Mouse (Mus musculus): ENCODE measurements around the gene Rad51b.

Gene Rad51b

DNA sequence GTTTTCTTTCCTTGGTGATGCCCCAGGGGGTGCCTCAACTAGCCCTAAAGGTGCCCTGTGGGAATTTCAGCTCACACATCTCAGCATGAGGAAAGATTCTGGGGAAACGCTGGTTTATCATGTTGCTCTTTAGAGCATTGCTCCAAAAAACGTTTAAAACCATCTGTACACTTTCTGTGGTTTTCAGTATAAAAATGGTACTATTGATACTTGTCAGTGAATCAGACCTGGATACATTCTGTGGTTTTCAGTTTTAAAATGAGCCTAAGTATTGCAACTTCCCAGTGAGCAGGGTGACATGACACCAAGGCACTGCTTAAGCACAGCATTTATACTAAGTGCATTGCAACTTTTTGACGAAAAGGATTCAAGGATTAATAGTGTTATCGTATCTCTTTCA lies 139.8 kb downstream of the Rad51b start:
- no peak for DNase-seq (ENCODE audit: low read depth, low spot score)

DNA sequence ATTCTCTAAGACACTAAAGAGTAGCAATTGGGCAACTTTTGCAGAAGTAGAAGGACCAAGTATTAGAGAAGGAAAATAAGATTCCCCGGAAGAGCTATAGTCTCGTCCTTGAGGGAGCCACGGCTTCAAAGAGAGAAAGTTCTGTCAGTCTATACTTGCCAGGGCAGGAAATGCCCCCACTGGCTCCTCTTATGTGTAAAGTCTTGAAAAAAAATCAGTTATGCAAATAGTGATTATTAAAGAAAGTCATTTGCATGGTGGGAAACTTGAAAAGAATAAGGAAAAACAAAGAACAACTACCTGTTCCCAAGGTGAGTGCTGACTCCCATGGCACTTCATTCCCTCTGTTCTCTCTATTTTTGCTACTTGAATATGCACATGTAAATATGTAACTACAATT lies 140.5 kb downstream of the Rad51b start:
- DNase-seq (ENCODE audit: low read depth, low spot score): no peak

DNA sequence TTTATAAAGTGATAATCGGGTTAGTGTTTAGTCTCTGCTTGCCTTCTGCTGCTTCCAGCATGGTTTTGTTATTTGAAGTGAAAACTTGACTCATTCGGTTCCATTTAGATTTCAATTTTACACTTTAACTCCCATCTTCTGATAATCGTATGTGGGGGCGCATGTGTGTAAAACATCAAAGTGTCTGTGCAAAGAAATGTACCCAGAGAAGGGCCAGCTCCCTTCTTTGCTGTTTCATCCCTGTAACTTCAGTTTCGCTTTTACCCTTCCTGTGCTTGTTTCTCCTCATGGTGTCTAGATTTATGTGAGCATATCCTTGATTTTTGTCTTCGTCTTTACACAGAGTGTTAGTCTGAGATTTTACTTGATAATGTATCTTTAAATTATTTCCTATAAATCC lies 142.9 kb downstream of the Rad51b start:
- DNase-seq (ENCODE audit: low read depth, low spot score): no peak

DNA sequence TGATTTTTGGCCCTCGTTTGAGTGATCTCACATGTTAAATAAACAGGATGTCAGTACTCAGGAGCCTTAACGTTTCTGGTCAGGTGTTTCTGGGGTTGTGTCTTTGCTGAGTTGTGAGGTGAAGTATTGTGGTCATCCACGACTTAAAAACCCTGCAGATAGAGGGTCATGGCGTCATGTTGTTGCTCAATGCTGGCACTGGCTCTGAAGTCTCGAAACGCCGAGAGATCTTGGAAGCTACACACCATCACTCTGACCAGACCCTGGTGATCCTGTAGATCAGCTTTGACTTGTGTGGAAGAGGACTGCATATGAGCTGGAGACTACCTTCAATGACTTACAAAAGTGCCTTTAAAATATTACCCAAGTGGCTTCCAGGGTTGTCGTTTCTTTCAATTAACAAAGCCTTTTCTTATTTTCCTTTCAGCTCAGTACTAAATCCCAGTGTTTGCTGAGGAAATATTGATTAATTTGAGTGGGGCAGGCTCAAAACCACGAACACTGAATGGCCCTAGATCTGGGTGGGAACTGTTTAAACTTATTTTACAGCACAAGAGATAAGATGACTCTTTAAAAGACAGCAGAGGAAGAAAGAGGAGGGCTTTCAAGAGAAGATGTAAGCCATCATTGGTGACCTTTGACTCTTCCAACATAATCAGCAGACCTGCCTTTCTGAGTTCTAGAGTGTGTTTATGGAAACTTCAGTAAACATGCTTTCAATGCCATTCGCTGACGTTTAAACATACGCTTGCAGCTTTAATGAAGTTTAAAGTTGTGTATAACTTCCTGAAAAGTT lies 144.3 kb downstream of the Rad51b start:
- no peak for DNase-seq (ENCODE audit: low read depth, low spot score)

DNA sequence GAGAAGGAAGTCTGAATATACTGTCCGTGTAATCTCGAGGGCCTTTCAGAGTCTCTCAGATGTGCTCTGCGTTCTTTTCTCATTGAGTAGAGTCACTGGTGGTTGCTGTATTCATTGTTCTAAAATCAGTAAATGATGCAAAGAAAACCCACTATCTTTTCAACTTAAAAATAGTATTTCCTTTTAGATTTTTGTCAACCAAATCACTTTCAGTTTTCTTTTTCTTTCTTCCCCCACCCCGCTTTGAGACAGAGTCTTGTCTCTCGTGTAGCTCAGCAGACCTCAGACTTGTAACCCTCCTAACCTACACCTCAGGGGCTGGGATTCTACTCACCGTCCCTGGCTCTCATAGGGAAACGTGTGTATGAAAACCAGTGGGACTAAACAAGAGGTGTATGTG lies 145.0 kb downstream of the Rad51b start:
- no peak for DNase-seq (ENCODE audit: low read depth, low spot score)

DNA sequence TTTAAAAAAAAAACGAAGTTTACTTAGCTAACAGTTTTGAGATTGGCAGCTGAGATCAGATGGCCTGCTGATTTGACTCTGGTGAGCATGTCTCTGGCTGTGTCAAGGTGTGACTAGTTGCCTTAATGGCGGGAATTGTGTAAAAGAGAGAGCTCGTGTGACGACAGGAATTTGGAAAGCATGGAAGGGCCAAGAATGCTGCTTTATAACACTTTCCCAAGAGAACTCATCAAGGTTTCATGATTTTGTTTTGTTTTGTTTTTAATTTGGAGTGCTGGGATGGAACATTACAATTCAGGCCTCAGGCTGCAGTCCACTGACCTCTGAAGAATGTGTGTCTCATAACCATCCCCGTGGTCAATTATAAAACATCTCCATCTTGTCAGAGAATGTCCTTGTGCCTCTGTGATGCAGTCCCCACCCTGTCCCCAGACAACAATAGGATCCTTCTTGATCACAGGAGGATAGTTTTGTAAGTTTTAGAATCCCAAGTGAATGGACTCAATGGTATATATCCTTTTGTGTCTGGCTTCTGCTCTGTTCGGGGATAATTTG lies 145.8 kb downstream of the Rad51b start:
- no peak for DNase-seq (ENCODE audit: low read depth, low spot score)

DNA sequence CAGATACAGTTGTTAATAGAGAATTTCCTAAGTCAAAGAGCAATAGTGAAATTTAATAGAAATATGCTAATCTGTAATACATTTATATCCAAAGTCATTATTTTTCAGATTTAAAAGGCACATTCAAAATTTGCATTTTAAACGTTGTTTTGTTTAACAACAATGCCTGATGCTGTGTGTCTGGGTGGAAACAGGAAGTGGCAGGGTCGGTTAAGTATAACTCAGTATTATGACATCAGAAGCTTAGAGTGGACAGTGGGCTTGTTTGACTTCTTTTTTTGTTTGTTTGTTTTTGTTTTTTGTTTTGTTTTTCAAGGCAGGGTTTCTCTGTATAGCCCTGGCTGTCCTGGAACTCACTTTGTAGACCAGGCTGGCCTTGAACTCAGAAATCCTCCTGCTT lies 147.6 kb downstream of the Rad51b start:
- no peak for DNase-seq (ENCODE audit: low read depth, low spot score)

DNA sequence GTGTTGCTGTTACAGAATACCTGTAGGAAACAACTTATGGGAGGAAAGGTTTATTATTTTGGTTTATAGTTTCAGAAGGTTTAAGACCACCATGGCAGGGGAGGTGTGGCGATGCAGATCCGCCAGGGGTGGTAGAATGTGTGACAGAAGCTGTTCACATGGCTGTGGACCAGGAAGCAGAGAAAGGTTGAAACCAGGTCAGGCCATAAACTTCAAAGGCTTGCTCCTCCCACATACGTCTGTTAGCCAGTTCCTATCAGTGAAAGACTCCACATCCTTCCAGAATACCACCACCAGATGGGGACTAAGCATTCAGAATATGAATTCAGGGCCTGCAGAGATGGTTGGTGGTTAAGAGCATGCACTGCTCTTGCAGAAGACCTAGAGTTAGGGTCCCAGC lies 150.0 kb downstream of the Rad51b start:
- DNase-seq (ENCODE audit: low read depth, low spot score): no peak

DNA sequence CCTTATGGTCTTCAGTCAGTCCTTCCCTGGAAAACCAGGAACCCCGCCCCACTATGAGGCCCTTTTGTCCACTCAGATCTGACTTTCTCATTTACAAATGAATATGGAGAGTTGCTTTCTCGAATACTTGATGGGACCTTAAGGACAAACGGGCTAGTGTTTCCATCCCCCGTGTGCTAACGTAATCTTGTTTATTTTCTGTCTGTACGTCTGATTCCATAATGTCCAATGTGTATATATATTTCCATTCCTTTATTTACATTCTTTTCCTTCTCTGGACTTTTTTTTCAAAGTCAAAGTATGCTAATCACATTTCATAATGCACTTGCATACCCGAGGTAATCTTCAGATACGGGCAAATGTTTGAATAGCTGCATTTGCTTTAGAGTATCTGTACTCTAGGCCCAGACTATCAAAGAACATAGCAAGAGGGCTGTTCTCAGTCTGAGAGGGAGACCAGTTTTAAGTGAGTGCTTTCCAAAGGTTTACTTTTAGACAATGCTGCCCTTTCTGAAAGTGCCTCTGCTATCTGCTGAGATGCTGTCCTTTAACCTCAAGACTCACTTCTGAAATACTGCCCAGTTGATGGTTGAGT lies 152.8 kb downstream of the Rad51b start:
- no peak for DNase-seq (ENCODE audit: low read depth, low spot score)

DNA sequence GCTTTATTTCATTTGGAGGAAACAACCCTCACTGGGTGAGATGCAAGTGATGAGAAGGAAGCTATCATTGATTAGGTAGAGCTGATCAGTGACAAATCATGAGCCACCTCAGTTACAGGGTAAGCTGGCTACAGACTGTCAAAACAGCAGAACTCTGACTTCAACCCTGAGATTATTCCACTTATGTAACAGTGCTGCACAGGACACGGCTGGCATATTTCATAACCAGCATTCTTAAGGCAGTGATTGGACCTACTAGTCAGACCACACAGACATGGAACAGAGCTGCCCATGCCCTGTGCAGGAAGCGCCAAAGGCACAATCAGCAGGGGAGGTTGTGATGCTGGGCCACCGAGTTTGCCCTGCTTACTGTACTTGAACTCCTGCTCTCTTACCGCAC lies 155.8 kb downstream of the Rad51b start:
- no peak for DNase-seq (ENCODE audit: low read depth, low spot score)

DNA sequence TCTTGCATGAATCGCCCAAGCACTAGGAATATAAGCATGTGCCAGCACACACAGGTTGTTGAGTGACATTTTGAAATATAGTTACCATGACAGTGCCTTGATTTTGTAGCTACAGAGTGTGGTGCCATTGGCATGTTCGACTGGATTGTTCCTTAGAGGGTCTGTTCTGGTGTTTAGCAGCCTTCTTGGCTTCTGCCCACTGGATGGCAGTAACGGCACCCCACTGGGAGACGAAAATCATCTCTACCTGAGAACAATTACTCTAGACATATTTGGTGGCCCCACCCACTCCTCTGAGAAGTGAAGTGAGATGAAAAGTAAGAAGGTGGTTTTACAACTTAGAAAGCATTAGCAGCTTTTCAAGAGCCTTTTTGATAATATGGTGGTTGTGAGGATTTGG lies 156.9 kb downstream of the Rad51b start:
- DNase-seq (ENCODE audit: low read depth, low spot score): no peak

DNA sequence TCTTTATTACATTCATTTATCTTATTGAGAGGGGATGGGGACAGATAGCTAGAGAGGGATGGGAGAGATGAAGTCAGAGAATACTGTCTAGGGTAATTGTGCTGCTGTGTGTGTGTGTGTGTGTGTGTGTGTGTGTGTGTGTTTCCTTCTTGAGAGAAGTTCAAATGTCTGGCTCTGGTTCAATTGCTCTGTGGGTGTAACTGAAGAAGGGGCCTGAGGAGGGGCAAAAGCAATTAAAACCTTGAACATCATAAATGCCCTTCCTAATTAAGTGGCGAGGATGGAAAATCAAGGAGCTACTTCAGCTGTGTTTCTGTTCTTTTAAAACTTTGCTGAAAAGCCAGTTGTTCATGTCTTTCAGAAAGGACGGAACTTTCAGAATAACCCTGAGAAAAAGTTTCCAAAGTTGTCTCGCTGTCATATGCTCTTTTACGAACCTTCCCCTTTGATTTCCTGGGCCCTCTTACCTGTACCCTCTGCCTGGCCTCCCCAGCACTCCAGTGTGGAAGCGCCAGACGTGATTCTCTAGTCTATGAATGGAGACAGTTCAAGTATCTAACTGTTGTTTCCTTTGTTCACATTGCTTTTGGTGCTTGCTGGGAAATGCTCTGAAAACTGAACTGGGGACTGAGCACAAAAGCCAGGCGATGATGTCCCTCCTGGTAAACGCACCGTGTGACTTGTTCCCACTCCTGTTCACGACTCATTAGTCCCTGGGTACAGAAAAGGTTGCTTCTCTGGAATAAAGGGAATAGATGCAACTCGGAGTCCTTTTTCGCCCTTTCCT lies 158.2 kb downstream of the Rad51b start:
- no peak for DNase-seq (ENCODE audit: low read depth, low spot score)

DNA sequence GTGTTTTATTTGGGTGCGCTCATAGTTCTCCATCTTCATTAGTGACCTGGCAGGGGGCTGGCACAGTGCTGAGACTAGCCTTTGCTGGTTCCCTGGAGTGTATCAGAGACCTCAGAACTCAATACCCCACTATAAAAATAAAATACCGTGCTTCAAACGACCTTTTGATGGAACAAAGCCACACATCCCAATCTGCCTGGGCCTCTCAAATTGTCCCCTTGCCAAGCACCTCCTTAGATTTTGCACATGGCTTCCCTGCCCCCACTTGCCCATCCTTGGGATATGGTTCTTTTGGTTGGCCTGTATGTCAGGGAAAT lies 158.7 kb downstream of the Rad51b start:
- no peak for DNase-seq (ENCODE audit: low read depth, low spot score)

DNA sequence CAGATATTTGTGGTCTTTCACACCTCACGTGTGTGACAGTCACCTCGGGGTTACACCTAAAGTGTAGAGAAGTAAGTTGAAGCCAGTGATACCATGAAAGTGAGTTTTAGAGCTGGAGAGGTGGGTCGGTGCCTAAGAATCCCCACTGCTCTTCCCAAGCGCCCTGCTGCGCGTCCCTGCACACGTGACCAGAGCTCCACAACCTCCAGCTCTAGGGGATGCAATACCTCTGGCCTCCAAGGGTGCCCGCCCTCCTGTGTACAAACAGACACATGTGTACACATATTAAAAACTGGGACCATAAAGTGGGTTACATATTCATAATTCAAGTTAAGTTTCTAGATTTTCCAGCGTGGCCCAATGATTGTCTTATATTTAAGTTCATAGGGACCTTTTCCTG lies 159.2 kb downstream of the Rad51b start:
- no peak for DNase-seq (ENCODE audit: low read depth, low spot score)

DNA sequence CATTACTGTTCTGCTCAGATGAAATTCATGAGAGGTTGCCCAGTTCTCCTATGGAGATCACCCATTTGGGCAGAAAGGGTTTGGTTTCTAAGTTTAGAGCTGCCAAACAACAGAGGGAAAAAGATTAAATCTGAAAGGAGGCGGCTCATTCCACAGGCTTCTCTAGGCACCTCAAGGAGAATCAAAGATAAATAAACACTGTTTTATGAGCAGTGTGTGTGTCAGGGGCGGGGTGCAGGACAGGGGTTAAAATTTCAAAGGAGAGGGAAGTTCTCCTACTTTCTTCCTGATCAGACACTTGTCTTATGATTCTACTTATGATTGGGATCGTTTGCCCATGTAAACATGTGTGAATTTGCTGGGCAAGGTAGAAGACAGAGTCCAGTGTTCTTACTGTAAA lies 166.3 kb downstream of the Rad51b start:
- DNase-seq (ENCODE audit: low read depth, low spot score): no peak

DNA sequence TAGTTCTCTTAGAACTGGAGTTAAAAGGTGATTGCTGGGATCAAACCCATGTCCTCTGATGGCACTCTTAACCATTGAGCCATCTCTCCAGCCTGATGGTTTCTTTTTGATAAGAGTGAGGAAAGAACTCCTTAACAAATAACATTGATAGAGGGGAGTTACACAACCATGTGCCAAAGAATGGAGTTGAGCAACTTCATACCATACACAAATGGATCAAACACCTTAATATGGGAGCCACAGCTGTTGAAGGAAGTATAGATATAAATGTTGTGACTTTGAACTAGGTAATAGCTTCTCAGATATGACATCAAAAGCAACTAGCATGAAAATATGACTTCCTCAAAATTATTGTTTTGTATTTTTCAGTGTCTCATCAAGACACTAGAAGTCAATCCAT lies 173.0 kb downstream of the Rad51b start:
- DNase-seq (ENCODE audit: low read depth, low spot score): no peak

DNA sequence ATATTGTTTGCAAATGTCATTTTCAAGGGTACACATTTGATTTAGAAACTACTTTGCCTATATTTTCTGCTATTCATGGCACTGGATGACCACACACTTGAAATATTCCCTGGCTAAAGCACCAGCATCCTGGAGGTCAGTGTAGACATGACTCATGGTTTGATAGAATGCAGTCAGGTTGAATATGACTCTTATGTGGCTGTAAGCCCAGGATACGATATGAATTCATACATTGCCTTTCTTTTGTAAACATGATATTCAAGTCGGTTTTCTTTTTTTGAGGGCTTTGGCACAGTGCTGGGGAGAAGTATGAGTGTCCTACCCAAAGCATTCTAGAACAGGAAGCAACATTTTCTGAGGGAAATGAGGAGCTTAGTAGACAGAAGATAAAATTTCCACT lies 174.8 kb downstream of the Rad51b start:
- DNase-seq (ENCODE audit: low read depth, low spot score): no peak

DNA sequence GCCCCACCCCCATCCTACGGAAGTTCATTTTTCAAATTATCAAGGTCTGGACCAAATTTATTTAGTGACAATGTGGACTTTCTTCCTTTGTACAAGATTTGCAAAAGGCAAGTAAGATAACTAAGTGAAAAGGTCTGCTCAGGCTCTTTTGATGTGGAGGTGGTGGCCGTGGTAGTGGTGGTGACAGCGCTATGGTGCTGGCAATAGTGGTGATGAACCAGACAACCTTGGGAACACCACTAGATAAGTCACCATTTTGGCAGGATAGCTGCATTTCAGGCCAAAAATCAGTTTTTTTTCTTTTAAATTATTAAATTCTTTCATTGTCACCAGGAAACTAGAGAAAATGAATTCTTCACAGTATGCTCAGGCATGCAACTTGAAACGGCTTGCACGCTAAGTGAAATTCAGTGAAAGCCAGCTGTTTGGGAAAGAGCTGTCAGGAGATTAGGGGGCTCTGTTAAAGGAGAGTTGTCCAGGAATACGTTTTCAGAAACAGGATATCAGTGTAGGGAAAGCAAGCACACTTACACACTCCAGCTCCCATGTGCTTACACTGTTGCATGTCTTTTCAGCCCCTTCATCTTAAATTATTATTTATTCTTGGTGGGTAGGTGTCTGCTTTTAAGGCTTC lies 179.4 kb downstream of the Rad51b start:
- DNase-seq (ENCODE audit: low read depth, low spot score): no peak

DNA sequence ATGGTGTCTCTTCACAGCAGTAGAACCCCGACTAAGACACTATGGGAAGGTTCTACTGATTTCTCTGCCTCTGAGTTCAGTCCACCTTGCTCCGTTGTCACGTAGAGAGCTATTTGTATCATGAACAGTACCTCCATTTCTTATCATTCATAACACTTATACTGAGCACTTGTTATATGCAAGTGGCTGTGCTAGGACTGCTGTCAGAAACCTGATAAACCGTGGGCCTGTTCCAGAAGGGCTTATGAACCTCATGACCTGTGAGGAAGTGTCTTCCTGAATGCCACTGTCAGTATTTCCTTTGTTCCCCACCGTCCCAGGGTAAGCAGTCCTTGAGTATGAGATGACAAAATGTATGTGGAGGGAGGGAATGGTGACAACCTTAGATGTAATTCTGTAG lies 181.7 kb downstream of the Rad51b start:
- no peak for DNase-seq (ENCODE audit: low read depth, low spot score)

DNA sequence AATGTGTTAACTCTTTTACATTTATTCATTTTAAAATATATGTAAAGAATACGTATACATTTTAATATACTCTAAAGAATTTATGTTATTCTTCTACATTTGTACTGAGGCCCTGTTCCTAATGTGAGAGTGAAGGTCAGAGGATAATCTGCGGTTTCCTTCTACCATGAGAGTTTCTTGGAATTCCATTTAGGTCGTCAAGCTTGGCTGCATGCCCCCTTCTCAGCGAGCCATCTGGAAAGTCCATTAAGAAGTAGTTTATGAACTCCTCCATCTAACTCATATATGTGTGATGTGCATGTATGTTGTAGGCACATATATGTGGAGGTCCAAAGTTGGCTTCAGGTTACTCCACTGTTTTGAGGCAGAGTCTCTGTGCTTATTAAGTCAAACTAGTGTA lies 188.4 kb downstream of the Rad51b start:
- no peak for DNase-seq (ENCODE audit: low read depth, low spot score)

DNA sequence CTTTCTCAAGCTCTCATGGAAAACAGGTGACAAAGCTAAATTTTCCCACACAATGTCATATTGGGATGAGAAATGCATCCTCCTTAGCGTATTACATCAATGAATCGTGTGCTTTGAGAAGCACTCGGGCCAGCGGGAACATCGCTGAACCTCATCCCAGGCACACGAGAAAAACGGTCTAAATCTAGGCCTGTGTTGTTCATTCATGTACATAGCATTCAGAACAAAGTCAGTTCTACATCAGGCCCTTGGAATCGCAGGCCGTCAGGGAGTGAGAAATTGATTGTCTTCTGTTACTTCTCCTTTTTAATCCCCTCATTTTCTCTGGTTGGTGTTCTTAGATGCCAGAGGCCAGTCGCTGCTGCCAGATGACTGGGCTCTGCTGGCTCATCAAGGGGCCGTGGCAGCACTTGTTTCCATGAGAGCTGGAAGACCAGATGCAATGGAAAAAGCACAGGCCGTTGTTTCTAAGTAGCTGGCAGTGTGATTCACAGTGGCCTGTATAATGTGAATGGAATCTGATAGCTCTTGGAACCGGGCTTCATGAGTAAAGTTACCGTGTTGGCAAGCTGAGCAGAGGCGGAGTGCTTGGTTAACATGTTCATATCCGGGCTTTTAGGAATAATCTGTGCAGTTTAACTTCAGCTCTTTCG lies 191.6 kb downstream of the Rad51b start:
- no peak for DNase-seq (ENCODE audit: low read depth, low spot score)

DNA sequence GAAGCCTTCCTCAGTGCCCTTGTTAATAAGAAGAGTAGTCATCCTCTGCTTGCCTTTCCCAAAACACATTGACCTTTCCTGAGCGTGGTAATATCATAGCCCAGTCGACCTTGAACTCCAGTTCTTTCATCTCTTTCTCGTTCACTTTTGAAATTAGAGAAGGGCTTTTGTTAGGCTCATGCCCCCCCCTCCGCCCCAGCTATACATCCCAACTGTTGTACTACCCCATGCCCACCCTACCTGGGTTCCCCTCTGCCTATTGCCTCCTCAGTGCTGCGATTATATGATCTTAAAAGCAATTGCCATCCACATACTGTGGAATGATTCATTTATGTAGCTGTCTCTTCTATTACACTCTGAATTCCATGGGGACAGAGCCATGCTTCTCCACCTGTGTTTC lies 193.5 kb downstream of the Rad51b start:
- DNase-seq (ENCODE audit: low read depth, low spot score): no peak

All from telencephalon, adult 2 months (tissue).